Mouse (Mus musculus): ENCODE data around the gene Amacr. TPM values are rescaled to one million over a fixed set of nuclear protein-coding genes. Genes with fewer than 3 reads are reported as not detected.

The Amacr gene
- polyA plus RNA-seq, 1 experiment from 2014 or later = 9.9 TPM

GRCm38 (mm10) chr15:10954381-10955016 lies 27.1 kb upstream of the Amacr start:
- DNase-seq (ENCODE audit: low spot score) (no peak), ATAC-seq (replicated peaks; ENCODE audit: low FRiP score) (no peak)
- WGBS = 87% methylated on average over 6 of the region's 6 CpGs
- H3K36me3 ChIP-seq (ENCODE audit: control insufficient read depth, insufficient read depth, low read length) = no peaks in the 10 kb centered on the region
- H3K9ac ChIP-seq (ENCODE audit: low read length) = no peak overlapping the region
- H3K9me3 ChIP-seq (ENCODE audit: control insufficient read depth, low read length) = no peaks in the 10 kb centered on the region
- H3K4me1 ChIP-seq (replicated peaks; ENCODE audit: control insufficient read depth, insufficient read depth, low read length) = no peaks in the 10 kb centered on the region
- no peak overlapping the region for H3K4me2 ChIP-seq (ENCODE audit: low read depth, low read length, severe bottlenecking)
- no peak overlapping the region for H3K27ac ChIP-seq (ENCODE audit: low read depth, low read length)
- no peaks in the 10 kb centered on the region for H3K27me3 ChIP-seq (ENCODE audit: control insufficient read depth, insufficient read depth, low read length)
- H3K4me3 ChIP-seq (ENCODE audit: low read depth, low read length) = no peak overlapping the region

DNA sequence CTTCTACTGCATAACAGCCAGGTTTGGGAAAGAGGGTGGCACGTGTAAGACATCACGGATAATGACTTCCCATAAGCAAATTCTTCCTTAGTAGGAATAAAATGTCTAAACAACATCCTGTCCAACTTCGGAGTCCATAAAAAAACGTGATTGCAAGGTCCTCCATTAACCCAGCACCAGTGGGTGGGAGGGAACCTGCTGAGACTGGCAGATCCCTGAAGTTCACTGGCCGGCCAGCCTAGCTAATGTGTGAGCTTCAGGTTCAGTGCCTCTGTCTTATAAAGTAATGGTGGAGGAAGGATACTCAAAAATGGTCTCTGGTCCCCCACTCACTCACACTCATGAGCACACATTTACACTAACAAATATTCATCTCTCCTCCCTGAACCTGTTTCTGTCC lies 26.4 kb upstream of the Amacr start:
- no peak overlapping the region for H3K4me2 ChIP-seq (ENCODE audit: low read depth, low read length, severe bottlenecking)
- WGBS = 78% methylated on average over 5 of the region's 5 CpGs
- DNase-seq (ENCODE audit: low spot score) (no peak), ATAC-seq (replicated peaks; ENCODE audit: low FRiP score) (no peak)
- H3K9me3 ChIP-seq (ENCODE audit: control insufficient read depth, low read length) = no peaks in the 10 kb centered on the region
- no peaks in the 10 kb centered on the region for H3K36me3 ChIP-seq (ENCODE audit: control insufficient read depth, insufficient read depth, low read length)
- H3K27ac ChIP-seq (ENCODE audit: low read depth, low read length) = no peak overlapping the region
- H3K27me3 ChIP-seq (ENCODE audit: control insufficient read depth, insufficient read depth, low read length) = no peaks in the 10 kb centered on the region
- H3K9ac ChIP-seq (ENCODE audit: low read length) = no peak overlapping the region
- no peak overlapping the region for H3K4me3 ChIP-seq (ENCODE audit: low read depth, low read length)
- H3K4me1 ChIP-seq (replicated peaks; ENCODE audit: control insufficient read depth, insufficient read depth, low read length) = no peaks in the 10 kb centered on the region

- no peaks in the 10 kb centered on the region for H3K27me3 ChIP-seq (ENCODE audit: control insufficient read depth, insufficient read depth, low read length)
- H3K4me1 ChIP-seq (replicated peaks; ENCODE audit: control insufficient read depth, insufficient read depth, low read length) = no peaks in the 10 kb centered on the region
- H3K9me3 ChIP-seq (ENCODE audit: control insufficient read depth, low read length) = no peaks in the 10 kb centered on the region
- no peaks in the 10 kb centered on the region for H3K36me3 ChIP-seq (ENCODE audit: control insufficient read depth, insufficient read depth, low read length)
- DNase-seq (ENCODE audit: low spot score) (no peak), ATAC-seq (replicated peaks; ENCODE audit: low FRiP score) (no peak)
- no peak overlapping the region for H3K4me3 ChIP-seq (ENCODE audit: low read depth, low read length)
- H3K9ac ChIP-seq (ENCODE audit: low read length) = no peak overlapping the region
- 62% methylated on average over 3 of the region's 3 CpGs for WGBS
- no peak overlapping the region for H3K27ac ChIP-seq (ENCODE audit: low read depth, low read length)
- no peak overlapping the region for H3K4me2 ChIP-seq (ENCODE audit: low read depth, low read length, severe bottlenecking)
Observed at GRCm38 (mm10) chr15:10956706-10957105, 24.9 kb upstream of the Amacr start.

DNA sequence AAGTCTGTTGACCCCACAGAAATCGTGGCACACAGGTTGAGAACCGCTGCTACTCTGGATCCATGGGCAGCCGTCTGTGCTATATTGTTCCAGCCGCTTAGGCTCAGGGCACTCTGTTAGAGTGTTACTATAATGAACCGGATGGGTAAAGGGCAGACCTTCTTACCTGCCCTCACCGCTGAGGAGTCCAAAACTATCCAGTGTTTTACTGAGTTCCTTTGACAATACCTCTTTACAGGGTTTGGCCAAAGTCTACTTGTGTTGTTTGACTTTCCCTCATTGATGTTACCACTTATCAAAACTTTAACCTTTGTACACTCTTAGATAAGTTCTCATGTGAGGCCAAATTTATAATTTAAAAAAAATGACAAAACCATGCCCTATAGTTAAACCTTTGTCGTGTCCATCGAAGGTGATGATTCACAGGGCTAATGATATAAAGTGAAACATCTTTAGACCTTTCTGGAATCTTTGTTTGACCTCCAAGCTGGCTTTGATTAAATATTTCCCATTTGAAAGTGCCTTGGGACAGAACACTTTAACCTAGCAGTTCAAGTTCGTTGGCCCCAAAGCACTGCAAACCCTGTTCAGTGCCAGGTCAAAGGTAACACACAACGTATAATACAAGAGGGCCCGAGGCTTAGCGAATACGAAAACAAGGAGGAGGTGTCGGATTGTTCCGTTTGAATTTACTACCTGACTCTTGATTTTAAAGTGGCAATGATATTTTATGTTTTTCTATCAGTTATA lies 22.1 kb upstream of the Amacr start:
- no peak overlapping the region for H3K4me3 ChIP-seq (ENCODE audit: low read depth, low read length)
- H3K27ac ChIP-seq (ENCODE audit: low read depth, low read length) = no peak overlapping the region
- WGBS = 89% methylated on average over 15 of the region's 15 CpGs
- H3K36me3 ChIP-seq (ENCODE audit: control insufficient read depth, insufficient read depth, low read length) = no peaks in the 10 kb centered on the region
- no peaks in the 10 kb centered on the region for H3K27me3 ChIP-seq (ENCODE audit: control insufficient read depth, insufficient read depth, low read length)
- no peaks in the 10 kb centered on the region for H3K4me1 ChIP-seq (replicated peaks; ENCODE audit: control insufficient read depth, insufficient read depth, low read length)
- no peaks in the 10 kb centered on the region for H3K9me3 ChIP-seq (ENCODE audit: control insufficient read depth, low read length)
- ATAC-seq (replicated peaks; ENCODE audit: low FRiP score) (no peak), DNase-seq (ENCODE audit: low spot score) (no peak)
- H3K4me2 ChIP-seq (ENCODE audit: low read depth, low read length, severe bottlenecking) = no peak overlapping the region
- H3K9ac ChIP-seq (ENCODE audit: low read length) = no peak overlapping the region

GRCm38 (mm10) chr15:10960267-10960666 lies 21.3 kb upstream of the Amacr start:
- no peak overlapping the region for H3K9ac ChIP-seq (ENCODE audit: low read length)
- no peaks in the 10 kb centered on the region for H3K4me1 ChIP-seq (replicated peaks; ENCODE audit: control insufficient read depth, insufficient read depth, low read length)
- no peak for DNase-seq (ENCODE audit: low spot score)
- H3K27me3 ChIP-seq (ENCODE audit: control insufficient read depth, insufficient read depth, low read length) = no peaks in the 10 kb centered on the region
- H3K36me3 ChIP-seq (ENCODE audit: control insufficient read depth, insufficient read depth, low read length) = no peaks in the 10 kb centered on the region
- 91% methylated on average over 5 of the region's 5 CpGs for whole genome bisulfite sequencing
- H3K27ac ChIP-seq (ENCODE audit: low read depth, low read length) = no peak overlapping the region
- H3K4me2 ChIP-seq (ENCODE audit: low read depth, low read length, severe bottlenecking) = no peak overlapping the region
- ATAC-seq (replicated peaks; ENCODE audit: low FRiP score) = no peak
- no peak overlapping the region for H3K4me3 ChIP-seq (ENCODE audit: low read depth, low read length)
- no peaks in the 10 kb centered on the region for H3K9me3 ChIP-seq (ENCODE audit: control insufficient read depth, low read length)

- Histone ChIP-seq H3K27ac (ENCODE audit: low read depth, low read length) (no peak overlapping the region), H3K9ac (ENCODE audit: low read length) (no peak overlapping the region), H3K4me1 (replicated peaks; ENCODE audit: control insufficient read depth, insufficient read depth, low read length) (no peaks in the 10 kb centered on the region), H3K36me3 (ENCODE audit: control insufficient read depth, insufficient read depth, low read length) (no peaks in the 10 kb centered on the region), H3K4me2 (ENCODE audit: low read depth, low read length, severe bottlenecking) (no peak overlapping the region), H3K9me3 (ENCODE audit: control insufficient read depth, low read length) (no peaks in the 10 kb centered on the region), H3K4me3 (ENCODE audit: low read depth, low read length) (no peak overlapping the region), H3K27me3 (ENCODE audit: control insufficient read depth, insufficient read depth, low read length) (no peaks in the 10 kb centered on the region)
- DNase-seq (ENCODE audit: low spot score) (no peak), ATAC-seq (replicated peaks; ENCODE audit: low FRiP score) (no peak)
- 86% methylated on average over 2 of the region's 2 CpGs for WGBS
Observed at GRCm38 (mm10) chr15:10962601-10963000, 19.0 kb upstream of the Amacr start.

GRCm38 (mm10) chr15:10969439-10969838 lies 12.1 kb upstream of the Amacr start:
- WGBS = 82% methylated on average over 3 of the region's 3 CpGs
- no peak overlapping the region for H3K27ac ChIP-seq (ENCODE audit: low read depth, low read length)
- no peak overlapping the region for H3K4me3 ChIP-seq (ENCODE audit: low read depth, low read length)
- no peaks in the 10 kb centered on the region for H3K36me3 ChIP-seq (ENCODE audit: control insufficient read depth, insufficient read depth, low read length)
- no peaks in the 10 kb centered on the region for H3K9me3 ChIP-seq (ENCODE audit: control insufficient read depth, low read length)
- no peaks in the 10 kb centered on the region for H3K4me1 ChIP-seq (replicated peaks; ENCODE audit: control insufficient read depth, insufficient read depth, low read length)
- no peak overlapping the region for H3K9ac ChIP-seq (ENCODE audit: low read length)
- no peaks in the 10 kb centered on the region for H3K27me3 ChIP-seq (ENCODE audit: control insufficient read depth, insufficient read depth, low read length)
- ATAC-seq (replicated peaks; ENCODE audit: low FRiP score) (no peak), DNase-seq (ENCODE audit: low spot score) (no peak)
- no peak overlapping the region for H3K4me2 ChIP-seq (ENCODE audit: low read depth, low read length, severe bottlenecking)

DNA sequence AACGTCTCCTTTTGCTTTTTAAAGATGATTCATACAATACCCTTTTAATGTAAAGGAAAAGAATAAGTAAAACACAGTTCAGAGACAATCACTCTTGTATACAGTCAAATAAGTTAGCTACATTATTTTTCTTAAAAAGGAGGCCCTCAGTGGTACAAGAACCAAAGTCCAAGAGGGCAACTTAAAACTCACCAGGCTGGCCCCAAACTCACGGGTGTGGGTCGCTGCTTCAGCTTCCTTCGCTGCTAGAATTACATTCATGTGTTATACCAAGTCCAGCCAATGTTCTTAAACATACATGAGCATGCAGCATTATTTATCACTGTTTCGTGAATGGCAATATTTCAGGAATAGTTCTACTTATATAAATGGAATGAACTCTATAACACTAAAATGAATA lies 10.8 kb upstream of the Amacr start:
- H3K27me3 ChIP-seq (ENCODE audit: control insufficient read depth, insufficient read depth, low read length) = no peaks in the 10 kb centered on the region
- H3K4me3 ChIP-seq (ENCODE audit: low read depth, low read length) = no peak overlapping the region
- WGBS = 87% methylated on average over 5 of the region's 5 CpGs
- DNase-seq (ENCODE audit: low spot score) (no peak), ATAC-seq (replicated peaks; ENCODE audit: low FRiP score) (no peak)
- no peak overlapping the region for H3K27ac ChIP-seq (ENCODE audit: low read depth, low read length)
- H3K4me1 ChIP-seq (replicated peaks; ENCODE audit: control insufficient read depth, insufficient read depth, low read length) = no peaks in the 10 kb centered on the region
- no peaks in the 10 kb centered on the region for H3K9me3 ChIP-seq (ENCODE audit: control insufficient read depth, low read length)
- no peak overlapping the region for H3K4me2 ChIP-seq (ENCODE audit: low read depth, low read length, severe bottlenecking)
- H3K9ac ChIP-seq (ENCODE audit: low read length) = no peak overlapping the region
- H3K36me3 ChIP-seq (ENCODE audit: control insufficient read depth, insufficient read depth, low read length) = no peaks in the 10 kb centered on the region

DNA sequence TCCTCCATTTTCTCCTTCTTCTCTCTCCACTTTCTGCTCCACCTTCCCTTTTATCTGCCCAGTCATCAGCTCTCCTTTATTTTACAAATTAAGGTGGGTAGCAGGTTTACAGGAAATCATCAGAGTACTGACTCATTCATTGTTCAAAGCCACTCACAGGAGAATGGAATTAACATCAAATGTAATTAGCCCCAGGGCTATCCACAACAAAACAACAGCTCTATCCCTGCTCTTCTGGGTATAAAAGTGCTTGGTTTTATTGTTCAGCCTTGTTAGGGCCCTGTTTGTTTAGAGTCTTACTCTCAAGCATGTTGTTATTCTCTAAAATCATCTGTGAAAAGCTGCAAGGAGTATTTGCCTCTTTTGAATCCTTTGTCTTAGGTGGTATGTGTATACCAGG lies 4.4 kb upstream of the Amacr start:
- Histone ChIP-seq H3K36me3 (ENCODE audit: control insufficient read depth, insufficient read depth, low read length) (no peaks in the 10 kb centered on the region), H3K4me2 (ENCODE audit: low read depth, low read length, severe bottlenecking) (no peak overlapping the region), H3K9me3 (ENCODE audit: control insufficient read depth, low read length) (no peaks in the 10 kb centered on the region), H3K9ac (ENCODE audit: low read length) (no peak overlapping the region), H3K4me1 (replicated peaks; ENCODE audit: control insufficient read depth, insufficient read depth, low read length) (no peaks in the 10 kb centered on the region; the same call in 1 of the 2 replicates), H3K27ac (ENCODE audit: low read depth, low read length) (no peak overlapping the region), H3K27me3 (ENCODE audit: control insufficient read depth, insufficient read depth, low read length) (no peaks in the 10 kb centered on the region), H3K4me3 (ENCODE audit: low read depth, low read length) (no peak overlapping the region)
- no peak for DNase-seq (ENCODE audit: low spot score)
- ATAC-seq (replicated peaks; ENCODE audit: low FRiP score) = no peak
